Mouse (Mus musculus): ENCODE results near the gene Tmem50a. TPM values are rescaled to one million over a fixed set of nuclear protein-coding genes. Genes with fewer than 3 reads are reported as not detected.
"Not testable (repeated sequence)": the region's sequence is repeated elsewhere in the genome, so short reads cannot be mapped to it uniquely, and the experiment has no call there.

Gene Tmem50a
- total RNA-seq, 1 experiment from 2014 or later = 614 TPM

DNA sequence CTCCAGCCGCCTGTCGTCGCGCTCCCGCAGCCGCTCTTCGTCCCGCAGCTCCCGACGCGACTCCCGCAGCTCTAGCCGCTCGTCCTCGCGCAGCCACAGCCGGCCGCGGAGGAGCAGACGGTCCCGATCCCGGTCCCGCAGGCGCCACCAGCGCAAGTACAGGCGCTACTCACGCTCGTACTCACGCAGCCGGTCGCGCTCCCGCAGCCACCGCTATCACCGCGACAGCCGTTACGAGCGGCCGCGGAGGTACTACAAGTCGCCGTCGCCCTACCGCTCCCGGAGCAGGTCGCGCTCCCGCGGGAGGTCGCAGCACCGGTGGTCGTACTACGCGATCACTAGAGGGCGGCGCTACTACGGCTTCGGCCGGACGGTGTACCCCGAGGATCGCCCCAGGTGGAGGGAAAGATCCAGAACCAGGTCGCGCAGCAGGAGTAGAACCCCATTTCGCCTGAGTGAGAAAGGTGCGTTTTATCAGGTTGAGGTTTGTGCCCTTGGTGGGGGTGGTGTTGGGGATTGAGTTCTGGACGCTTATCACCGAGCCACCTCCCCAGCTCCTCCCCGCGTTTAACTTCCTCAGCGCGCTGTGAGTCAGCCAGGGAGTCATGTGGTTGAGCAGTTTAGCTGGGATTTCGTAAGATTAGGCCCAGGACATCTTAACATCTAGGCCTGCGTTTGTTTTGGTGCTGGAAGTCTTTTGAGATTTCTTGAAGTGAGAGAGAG is 9.4 kb upstream of the Tmem50a start:
- ATAC-seq (replicated peaks; ENCODE audit: insufficient number of reproducible peaks, low FRiP score, low TSS enrichment, poor library complexity, severe bottlenecking) = peak; percentile 64

- ATAC-seq (replicated peaks; ENCODE audit: insufficient number of reproducible peaks, low FRiP score, low TSS enrichment, poor library complexity, severe bottlenecking) = peak; percentile 79
Measured at GRCm38 (mm10) chr4:134923258-134924018, 8.6 kb upstream of the Tmem50a start, which contains the start of gene Rsrp1. Gene Rsrp1 (plus strand): TSS chr4:134923592.

- ATAC-seq (replicated peaks; ENCODE audit: insufficient number of reproducible peaks, low FRiP score, low TSS enrichment, poor library complexity, severe bottlenecking) = no peak
Measured at GRCm38 (mm10) chr4:134922925-134923244, 8.1 kb upstream of the Tmem50a start.

DNA sequence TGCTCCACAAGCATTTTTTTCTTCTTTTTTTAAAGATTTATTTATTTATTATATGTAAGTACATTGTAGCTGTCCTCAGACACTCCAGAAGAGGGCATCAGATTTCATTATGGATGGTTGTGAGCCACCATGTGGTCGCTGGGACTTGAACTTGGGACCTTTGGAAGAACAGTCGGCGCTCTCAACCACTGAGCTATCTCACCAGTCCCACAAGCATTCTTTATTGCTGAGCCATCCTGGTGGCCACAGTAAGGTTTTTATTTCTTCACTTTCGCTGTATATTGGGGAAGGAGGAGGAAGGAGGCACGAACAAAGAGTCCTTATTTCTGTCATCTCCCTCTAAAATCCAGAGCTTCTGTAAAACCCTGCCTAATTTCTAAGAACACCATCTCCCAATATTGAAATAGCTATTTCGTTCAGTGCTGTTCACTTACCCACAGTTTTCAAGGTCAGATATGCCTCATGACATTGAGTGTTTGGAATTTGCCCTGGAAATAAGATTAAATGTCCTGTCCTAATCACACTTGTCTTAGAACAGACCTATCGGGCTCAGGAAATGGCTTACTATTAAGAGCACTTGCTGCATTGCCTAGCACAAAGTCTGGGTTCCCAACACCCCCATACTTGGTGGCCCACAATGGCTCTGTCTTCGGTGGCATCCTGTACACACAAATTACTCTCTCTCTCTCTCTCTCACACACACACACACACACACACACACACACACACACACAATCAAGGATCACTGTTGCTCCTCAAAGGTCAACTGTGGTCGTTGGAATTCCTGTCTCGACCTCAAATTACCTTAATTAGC is 7.5 kb upstream of the Tmem50a start:
- ATAC-seq (replicated peaks; ENCODE audit: insufficient number of reproducible peaks, low FRiP score, low TSS enrichment, poor library complexity, severe bottlenecking) = no peak

DNA sequence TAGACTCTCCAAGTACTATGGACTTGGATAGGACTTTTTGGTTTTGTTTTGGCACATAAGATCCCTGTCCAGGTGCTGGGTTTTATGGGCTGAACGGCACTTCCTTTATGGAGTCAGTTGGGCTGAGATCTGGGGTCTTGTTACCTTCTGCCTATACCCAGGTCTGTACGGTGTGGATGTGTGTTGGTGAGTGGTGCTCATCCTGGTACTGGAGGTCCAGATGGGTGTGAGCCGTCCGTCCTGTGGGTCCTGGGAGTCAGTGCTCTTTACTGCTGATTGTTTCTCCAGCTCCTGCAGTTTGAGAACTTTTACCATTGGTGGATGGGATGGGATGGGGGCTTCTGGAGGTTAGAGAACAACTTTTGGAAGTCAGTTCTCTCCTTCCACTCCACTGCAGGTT is 6.9 kb upstream of the Tmem50a start:
- no peak for ATAC-seq (replicated peaks; ENCODE audit: insufficient number of reproducible peaks, low FRiP score, low TSS enrichment, poor library complexity, severe bottlenecking)

GRCm38 (mm10) chr4:134920631-134921030 is 5.8 kb upstream of the Tmem50a start:
- ATAC-seq (replicated peaks; ENCODE audit: insufficient number of reproducible peaks, low FRiP score, low TSS enrichment, poor library complexity, severe bottlenecking) = no peak

GRCm38 (mm10) chr4:134919733-134920540 is 5.1 kb upstream of the Tmem50a start:
- peak; percentile 40 for ATAC-seq (replicated peaks; ENCODE audit: insufficient number of reproducible peaks, low FRiP score, low TSS enrichment, poor library complexity, severe bottlenecking)

DNA sequence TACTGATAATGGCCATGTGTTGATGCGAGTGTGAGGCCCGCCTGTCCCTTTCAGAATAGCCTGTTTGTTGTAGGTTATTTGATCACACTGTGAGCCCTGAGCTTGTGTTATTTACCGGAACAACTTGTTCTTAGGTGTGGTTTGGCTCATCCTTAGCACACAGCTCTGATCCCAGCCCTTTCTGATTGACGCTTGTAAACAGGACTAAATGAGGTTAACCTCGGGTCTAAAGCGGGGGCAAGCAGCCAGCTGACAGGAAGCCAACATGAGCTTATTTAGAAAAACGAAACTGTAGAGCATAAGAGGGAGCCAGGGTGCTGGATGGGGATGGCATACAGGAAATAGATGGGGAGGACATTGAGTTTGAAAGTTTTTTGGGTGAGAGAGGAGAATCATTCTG is 3.6 kb upstream of the Tmem50a start:
- ATAC-seq (replicated peaks; ENCODE audit: insufficient number of reproducible peaks, low FRiP score, low TSS enrichment, poor library complexity, severe bottlenecking) = no peak

- 0 out of 2 replicates have a peak, but pooled peaks have one; percentile 15 for ATAC-seq (replicated peaks; ENCODE audit: insufficient number of reproducible peaks, low FRiP score, low TSS enrichment, poor library complexity, severe bottlenecking)
Measured at GRCm38 (mm10) chr4:134917194-134917593, 2.4 kb upstream of the Tmem50a start.

- no peak for ATAC-seq (replicated peaks; ENCODE audit: insufficient number of reproducible peaks, low FRiP score, low TSS enrichment, poor library complexity, severe bottlenecking)
Measured at GRCm38 (mm10) chr4:134915223-134916050, 613 bp upstream of the Tmem50a start.

DNA sequence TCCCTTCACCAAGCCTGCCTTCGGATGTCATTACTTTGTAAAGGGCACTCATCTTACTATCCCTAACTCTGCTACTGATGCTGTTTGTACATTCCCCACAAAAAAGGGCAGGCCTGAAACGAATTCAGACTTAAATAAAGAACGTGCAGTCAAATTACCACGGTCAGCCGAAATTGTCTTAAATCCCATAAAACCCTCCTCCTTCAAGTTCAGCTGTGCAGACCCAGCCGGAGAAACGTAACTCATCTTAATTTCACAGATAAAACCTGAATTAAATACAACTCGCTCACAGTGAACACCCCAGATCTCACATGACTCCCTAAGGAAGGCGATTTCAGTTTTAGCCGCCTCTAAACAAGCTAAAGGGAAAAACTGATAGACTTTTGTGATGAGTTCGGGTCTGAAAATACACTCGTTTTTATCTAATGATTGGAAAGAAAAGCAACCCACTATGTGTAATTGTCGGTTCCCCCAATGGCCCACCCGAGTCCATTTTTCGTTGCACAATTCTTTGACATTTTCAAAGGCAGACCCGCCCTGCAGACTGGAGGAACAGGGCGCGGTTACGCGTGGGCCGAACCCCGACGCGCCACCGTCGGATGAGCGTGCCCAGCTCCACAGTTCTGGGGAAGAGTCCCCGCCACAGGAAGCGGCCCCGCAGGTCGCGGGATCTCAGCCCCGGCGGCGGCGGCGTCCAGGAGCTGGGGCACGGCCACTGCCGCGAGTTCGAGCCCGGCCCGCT is 531 bp downstream of the Tmem50a start:
- peak; percentile 67 for ATAC-seq (replicated peaks; ENCODE audit: insufficient number of reproducible peaks, low FRiP score, low TSS enrichment, poor library complexity, severe bottlenecking)

DNA sequence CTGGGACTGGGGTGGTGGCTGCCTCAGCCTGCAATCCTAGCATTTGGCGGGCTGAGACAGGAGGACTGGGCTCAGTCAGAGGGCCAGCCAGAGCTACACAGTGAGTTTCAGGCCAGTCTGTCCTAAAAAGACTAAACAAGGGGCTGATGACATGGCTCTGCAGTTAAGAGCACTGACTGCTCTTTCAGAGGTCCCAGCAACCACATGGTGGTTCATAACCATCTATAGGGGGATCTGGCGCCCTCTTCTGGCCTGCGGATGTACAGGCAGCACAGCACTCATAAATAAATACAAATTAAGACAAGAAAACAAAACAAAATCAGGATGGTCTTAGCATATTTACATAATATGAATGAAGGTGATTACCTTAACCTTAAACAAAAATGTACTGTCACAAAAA is 1.4 kb downstream of the Tmem50a start:
- ATAC-seq (replicated peaks; ENCODE audit: insufficient number of reproducible peaks, low FRiP score, low TSS enrichment, poor library complexity, severe bottlenecking) = no peak

DNA sequence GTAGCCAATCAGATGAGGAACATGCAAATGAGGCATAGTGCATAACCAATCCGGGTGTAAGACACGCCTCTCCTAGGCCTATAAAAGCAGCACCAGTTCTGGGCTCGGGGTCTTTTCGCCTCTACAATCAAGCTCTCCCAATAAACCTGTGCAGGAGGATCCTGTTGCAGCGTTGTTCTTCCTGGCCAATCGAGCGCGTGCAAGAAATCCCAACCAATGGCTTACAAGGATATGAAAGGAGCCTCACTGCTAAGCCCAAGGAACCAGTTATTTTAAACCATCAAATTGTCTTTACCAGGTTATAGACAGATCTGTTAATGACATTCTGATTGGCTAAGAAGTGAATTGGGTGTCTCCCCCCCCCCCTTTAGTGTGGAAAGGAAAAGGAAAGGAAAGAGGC is 3.4 kb downstream of the Tmem50a start:
- not testable (repeated sequence) for ATAC-seq (replicated peaks; ENCODE audit: insufficient number of reproducible peaks, low FRiP score, low TSS enrichment, poor library complexity, severe bottlenecking)

- ATAC-seq (replicated peaks; ENCODE audit: insufficient number of reproducible peaks, low FRiP score, low TSS enrichment, poor library complexity, severe bottlenecking) = no peak
Measured at GRCm38 (mm10) chr4:134903046-134903445, 11.8 kb downstream of the Tmem50a start.

GRCm38 (mm10) chr4:134901126-134901525 is 13.7 kb downstream of the Tmem50a start:
- ATAC-seq (replicated peaks; ENCODE audit: insufficient number of reproducible peaks, low FRiP score, low TSS enrichment, poor library complexity, severe bottlenecking) = no peak

DNA sequence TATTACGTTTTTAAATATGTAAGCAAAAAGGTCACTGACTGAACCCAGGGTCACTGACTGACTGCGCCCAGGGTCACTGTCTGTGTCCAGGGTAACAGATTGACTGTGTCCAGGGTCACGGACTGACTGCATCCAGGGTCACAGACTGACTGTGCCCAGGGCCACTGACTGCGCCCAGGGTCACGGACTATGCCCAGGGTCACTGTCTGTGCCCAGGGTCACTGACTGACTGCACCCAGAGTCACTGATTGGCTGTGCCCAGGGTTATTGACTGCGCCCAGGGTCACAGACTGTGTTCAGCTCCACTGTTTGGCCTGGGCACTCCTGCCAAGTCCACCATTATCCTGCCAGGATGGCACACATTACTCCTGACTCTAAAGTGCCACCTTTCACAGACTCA is 17.6 kb downstream of the Tmem50a start:
- ATAC-seq (replicated peaks; ENCODE audit: insufficient number of reproducible peaks, low FRiP score, low TSS enrichment, poor library complexity, severe bottlenecking) = no peak; the same call in 1 of the 2 replicates

DNA sequence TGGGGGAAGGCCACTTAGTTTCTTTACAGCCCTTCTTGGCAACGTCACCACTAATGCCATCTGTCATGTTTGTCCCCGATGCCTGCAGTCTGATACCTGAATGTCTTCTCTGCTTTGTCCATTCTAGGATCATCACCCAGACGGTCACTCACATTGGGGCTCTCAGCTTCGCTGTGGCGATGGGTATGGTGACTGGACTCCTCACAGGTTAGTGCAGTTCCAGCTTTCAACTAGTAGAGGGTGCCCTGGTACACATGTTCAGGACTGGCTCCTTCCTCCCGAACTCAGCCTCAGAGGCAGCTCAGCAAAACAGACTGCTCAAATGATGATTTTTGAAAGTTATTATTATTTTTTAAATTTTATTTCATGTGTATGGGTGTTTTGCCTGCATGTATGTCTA is 22.7 kb downstream of the Tmem50a start:
- ATAC-seq (replicated peaks; ENCODE audit: insufficient number of reproducible peaks, low FRiP score, low TSS enrichment, poor library complexity, severe bottlenecking) = no peak

All from monocyte, adult 5-6 weeks (primary cell).